Comparison of ENCODE assay signal across 8 mouse cellular contexts in the genomic region with DNA sequence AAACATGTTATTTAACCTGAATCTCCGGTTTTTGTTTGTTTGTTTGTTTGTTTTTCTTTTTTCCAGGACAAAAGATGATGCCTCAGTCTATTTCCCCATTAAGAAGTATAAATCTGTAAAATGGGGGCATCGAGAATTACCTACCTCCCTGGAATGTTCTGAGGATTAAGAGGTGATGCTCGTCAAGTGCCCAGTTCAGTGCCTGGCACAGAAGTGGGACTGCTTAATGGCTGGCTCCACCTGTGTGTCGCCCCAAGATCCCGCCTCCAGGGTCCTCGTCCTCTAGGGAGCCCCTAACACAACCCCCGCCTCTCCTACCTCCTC. TPM values are rescaled to one million over a fixed set of nuclear protein-coding genes. Genes with fewer than 3 reads are reported as not detected.
A peak's percentile ranks its signal among the peaks of the same experiment; 100 is the strongest.
DNase-seq lines count a peak whose midpoint lies in the region; ATAC-seq and TF ChIP-seq lines count a peak whose summit lies in the region.

No protein-coding gene starts in this region.

- peaks cover 43% of the 10 kb centered on the region for H3K79me2 ChIP-seq in C2C12 (ENCODE audit: control insufficient read depth, insufficient read depth)

- no peaks in the 10 kb centered on the region for H3K27me3 ChIP-seq in heart, embryonic 10.5 days (ENCODE audit: insufficient read depth, poor library complexity, severe bottlenecking)
- H3K27me3 ChIP-seq in C2C12 (ENCODE audit: control insufficient read depth, insufficient read depth, insufficient read length) = no peaks in the 10 kb centered on the region
- H3K27me3 ChIP-seq in forebrain, embryonic 14.5 days (replicated peaks; ENCODE audit: control insufficient read depth, insufficient read depth, low read length) = no peaks in the 10 kb centered on the region
- H3K27me3 ChIP-seq in liver, embryonic 13.5 days = no peaks in the 10 kb centered on the region

- H3K4me3 ChIP-seq in heart, embryonic 10.5 days = peak overlapping the region; percentile 93
- H3K4me3 ChIP-seq in C2C12 (ENCODE audit: insufficient read depth, poor library complexity, severe bottlenecking) = peak overlapping the region; percentile 100
- peak overlapping the region; percentile 84 for H3K4me3 ChIP-seq in forebrain, embryonic 14.5 days (ENCODE audit: low read depth, low read length)
- peak overlapping the region; percentile 99 for H3K4me3 ChIP-seq in liver, embryonic 13.5 days (replicated peaks)

- H3K36me3 ChIP-seq in heart, embryonic 10.5 days = peaks cover 57% of the 10 kb centered on the region
- peaks cover 41% of the 10 kb centered on the region for H3K36me3 ChIP-seq in C2C12 (ENCODE audit: control insufficient read depth, insufficient read depth)
- peaks cover 56% of the 10 kb centered on the region for H3K36me3 ChIP-seq in forebrain, embryonic 14.5 days (ENCODE audit: control insufficient read depth, insufficient read depth, low read length)
- peaks cover 58% of the 10 kb centered on the region for H3K36me3 ChIP-seq in liver, embryonic 13.5 days

- H3ac ChIP-seq in C2C12 (ENCODE audit: control insufficient read depth, insufficient read length, low read depth) = peak overlapping the region; percentile 49

- no peak for TF ChIP-seq CTCF in C2C12 (IDR thresholded peaks at IDR 0.05; ENCODE audit: control insufficient read depth, insufficient read depth, insufficient read length)

- H3K4me2 ChIP-seq in forebrain, embryonic 14.5 days (ENCODE audit: low read length) = peak overlapping the region; percentile 73
- H3K4me2 ChIP-seq in liver, embryonic 13.5 days = peak overlapping the region; percentile 88

- 8% methylated on average over 7 of the region's 7 CpGs for WGBS in heart, embryonic 10.5 days
- WGBS in forebrain, embryonic 14.5 days = 10% methylated on average over 7 of the region's 7 CpGs
- WGBS in liver, embryonic 13.5 days (ENCODE audit: insufficient replicate concordance) = 6% methylated on average over 7 of the region's 7 CpGs

- peaks cover 40% of the 10 kb centered on the region for H3K79me3 ChIP-seq in C2C12 (ENCODE audit: low read depth)

- H3K9ac ChIP-seq in forebrain, embryonic 14.5 days (ENCODE audit: low read length) = peak overlapping the region; percentile 89
- peak overlapping the region; percentile 98 for H3K9ac ChIP-seq in liver, embryonic 13.5 days

- no peaks in the 10 kb centered on the region for H3K9me3 ChIP-seq in heart, embryonic 10.5 days
- no peaks in the 10 kb centered on the region for H3K9me3 ChIP-seq in forebrain, embryonic 14.5 days (replicated peaks; ENCODE audit: control insufficient read depth, low read length)
- no peaks in the 10 kb centered on the region for H3K9me3 ChIP-seq in liver, embryonic 13.5 days (replicated peaks)

- peaks cover 19% of the 10 kb centered on the region for H3K4me1 ChIP-seq in heart, embryonic 10.5 days
- H3K4me1 ChIP-seq in forebrain, embryonic 14.5 days (ENCODE audit: control insufficient read depth, insufficient read depth, low read length) = peaks cover 11% of the 10 kb centered on the region; the same call in 1 of the 2 replicates
- peaks cover 75% of the 10 kb centered on the region for H3K4me1 ChIP-seq in liver, embryonic 13.5 days (replicated peaks)

- ATAC-seq in forebrain, embryonic 14.5 days = no peak; the same call in 1 of the 2 replicates
- no peak for ATAC-seq in liver, embryonic 13.5 days (ENCODE audit: low read depth)

- peak overlapping the region; percentile 98 for H3K27ac ChIP-seq in heart, embryonic 10.5 days
- peak overlapping the region; percentile 69 for H3K27ac ChIP-seq in forebrain, embryonic 14.5 days (ENCODE audit: low read depth, low read length)
- peak overlapping the region; percentile 93 for H3K27ac ChIP-seq in liver, embryonic 13.5 days

- no peak for DNase-seq in heart, embryonic 10.5 days (ENCODE audit: low spot score)
- DNase-seq in heart, adult 9 months (ENCODE audit: low spot score in 2 of 2) = no peak
- no peak for DNase-seq in forebrain, embryonic 14.5 days (ENCODE audit: low spot score)
- DNase-seq in liver, embryonic 13.5 days = no peak
- no peak for DNase-seq in right cerebral cortex, postnatal 36 days (ENCODE audit: low spot score in 2 of 2)
- DNase-seq in right cerebral cortex, postnatal 4 days = no peak
- no peak for DNase-seq in adrenal gland, postnatal 36 days

TF ChIP-seq in C2C12, 6 proteins besides CTCF, POLR2A, EP300 and RAD21:
- TF ChIP-seq MAX (IDR thresholded peaks at IDR 0.05) = no peak
- no peak for TF ChIP-seq MYOG (IDR thresholded peaks at IDR 0.05; ENCODE audit: control insufficient read depth, extremely low read depth, insufficient read length)
- TF ChIP-seq MYOD1 (IDR thresholded peaks at IDR 0.05; ENCODE audit: control insufficient read depth, insufficient read length, low read depth) = no peak
- TF ChIP-seq CEBPB (IDR thresholded peaks at IDR 0.05; ENCODE audit: low read depth) = no peak
- no peak for TF ChIP-seq FOSL1 (IDR thresholded peaks at IDR 0.05; ENCODE audit: insufficient read depth, low read length, poor library complexity, severe bottlenecking)
- no peak for TF ChIP-seq USF1 (IDR thresholded peaks at IDR 0.05; ENCODE audit: low read depth)

RNA-seq across cellular contexts. Expression of a gene that starts 0.5 kb away (rescaled TPM):
- polyA plus RNA-seq in heart, embryonic 10.5 days (2016; fragmentation: Nextera tagmentation; extraction: Ambion mirVana) = 46.7 TPM in 2 replicates
- 31.7 TPM for polyA plus RNA-seq in C2C12 (2012; fragmentation: generic; extraction: Trizol)
- polyA plus RNA-seq in forebrain, embryonic 14.5 days (2014; fragmentation: Nextera tagmentation; extraction: Ambion mirVana) = 68.2 and 83.2 TPM in 2 replicates
- polyA plus RNA-seq in liver, embryonic 13.5 days (2015; fragmentation: Nextera tagmentation; extraction: Ambion mirVana) = 22.6 TPM in 2 replicates
- 10 to 100 TPM; 36.3 to 43.8 TPM for total RNA-seq in adrenal gland, postnatal 36 days (2021)

RNA-seq across cellular contexts. Expression of a gene that starts 0.8 kb away (rescaled TPM):
- polyA plus RNA-seq in heart, embryonic 10.5 days (2016; fragmentation: Nextera tagmentation; extraction: Ambion mirVana) = 330 and 356 TPM in 2 replicates
- 364 TPM for polyA plus RNA-seq in C2C12 (2012; fragmentation: generic; extraction: Trizol)
- polyA plus RNA-seq in forebrain, embryonic 14.5 days (2014; fragmentation: Nextera tagmentation; extraction: Ambion mirVana) = 265 and 270 TPM in 2 replicates
- polyA plus RNA-seq in liver, embryonic 13.5 days (2015; fragmentation: Nextera tagmentation; extraction: Ambion mirVana) = 262 and 272 TPM in 2 replicates
- total RNA-seq in adrenal gland, postnatal 36 days (2021) = 100 to 1,000 TPM; 193 to 213 TPM

RNA-seq across cellular contexts. Expression of a gene that starts 11.9 kb away (rescaled TPM):
- 2.0 and 2.5 TPM in 2 replicates for polyA plus RNA-seq in heart, embryonic 10.5 days (2016; fragmentation: Nextera tagmentation; extraction: Ambion mirVana)
- 1.6 TPM for polyA plus RNA-seq in C2C12 (2012; fragmentation: generic; extraction: Trizol)
- 2.5 and 5.0 TPM in 2 replicates for polyA plus RNA-seq in forebrain, embryonic 14.5 days (2014; fragmentation: Nextera tagmentation; extraction: Ambion mirVana)
- 0.62 and 0.85 TPM in 2 replicates for polyA plus RNA-seq in liver, embryonic 13.5 days (2015; fragmentation: Nextera tagmentation; extraction: Ambion mirVana)
- 1 to 10 TPM; 2.2 to 3.6 TPM for total RNA-seq in adrenal gland, postnatal 36 days (2021)

RNA-seq across cellular contexts. Expression of a gene that starts 33.4 kb away (rescaled TPM):
- polyA plus RNA-seq in heart, embryonic 10.5 days (2016; fragmentation: Nextera tagmentation; extraction: Ambion mirVana) = 82.7 and 89.2 TPM in 2 replicates
- 43.2 TPM for polyA plus RNA-seq in C2C12 (2012; fragmentation: generic; extraction: Trizol)
- polyA plus RNA-seq in forebrain, embryonic 14.5 days (2014; fragmentation: Nextera tagmentation; extraction: Ambion mirVana) = 86.3 and 90.7 TPM in 2 replicates
- 19.9 and 22.6 TPM in 2 replicates for polyA plus RNA-seq in liver, embryonic 13.5 days (2015; fragmentation: Nextera tagmentation; extraction: Ambion mirVana)
- 10 to 100 TPM; 46.4 to 53.9 TPM for total RNA-seq in adrenal gland, postnatal 36 days (2021)

RNA-seq across cellular contexts. Expression of a gene that starts 42.0 kb away (rescaled TPM):
- polyA plus RNA-seq in heart, embryonic 10.5 days (2016; fragmentation: Nextera tagmentation; extraction: Ambion mirVana) = 23.4 and 26.1 TPM in 2 replicates
- polyA plus RNA-seq in C2C12 (2012; fragmentation: generic; extraction: Trizol) = 8.8 TPM
- polyA plus RNA-seq in forebrain, embryonic 14.5 days (2014; fragmentation: Nextera tagmentation; extraction: Ambion mirVana) = 15.8 and 19.8 TPM in 2 replicates
- 13.4 and 19.2 TPM in 2 replicates for polyA plus RNA-seq in liver, embryonic 13.5 days (2015; fragmentation: Nextera tagmentation; extraction: Ambion mirVana)
- 1 to 10 TPM; 4.6 to 7.2 TPM for total RNA-seq in adrenal gland, postnatal 36 days (2021)
